Mouse (Mus musculus) neural tube, embryonic 10.5 days (tissue): Measurements from ENCODE around the gene Tmprss2.
A peak's percentile ranks its signal among the peaks of the same experiment; 100 is the strongest.

Experiments used
- DNase-seq: peaks from one replicate; pipeline ENCODE4 v3.0.0-alpha.2; 2017; ENCODE audit warnings: low spot score; ENCODE audit errors: extremely low spot score

The Tmprss2 gene

DNA sequence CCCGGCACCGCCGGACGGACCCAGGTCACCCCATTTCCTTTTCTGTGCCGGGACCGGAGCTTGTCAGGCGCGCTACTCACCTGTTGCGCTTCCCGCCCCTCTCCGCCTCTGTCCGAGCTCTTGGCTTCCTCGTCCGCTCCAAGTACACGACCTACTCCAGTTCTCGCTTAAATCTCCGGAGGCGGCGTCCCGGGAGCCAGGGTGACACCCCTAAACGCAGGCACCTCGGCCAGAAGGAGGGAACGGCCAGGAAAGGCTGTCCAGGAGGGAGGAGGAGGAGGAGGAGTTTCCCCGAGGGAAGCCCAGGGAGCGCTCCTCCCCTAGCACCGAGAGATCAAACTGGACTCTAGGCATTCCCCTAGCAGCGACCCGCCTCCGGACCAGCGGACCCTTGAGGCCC, at the start of gene Tmprss2:
TSS of gene Tmprss2 (minus strand) at position 257 of the 400 bp plus-strand sequence.
- no peak for DNase-seq

DNA sequence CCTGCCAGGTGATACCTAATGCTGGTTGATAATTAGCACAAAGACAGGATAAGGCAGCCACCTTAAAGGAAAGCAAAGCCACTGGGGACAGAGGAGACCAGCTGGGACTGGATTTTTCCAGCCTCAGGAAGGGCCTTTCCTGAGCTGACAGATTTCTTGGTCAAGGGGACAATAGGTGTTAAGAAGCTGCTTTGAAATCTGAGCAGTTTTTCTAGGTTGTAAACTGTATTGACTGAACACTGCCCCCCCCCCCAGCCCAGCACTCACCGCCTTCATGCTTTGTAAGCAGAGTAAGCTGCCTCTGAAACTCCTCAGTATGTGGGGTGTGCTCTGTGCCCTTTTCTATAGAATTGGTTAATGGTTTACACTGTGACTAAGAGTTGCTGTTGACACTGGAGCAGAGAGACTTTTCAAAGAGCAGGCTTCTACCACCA, 48.2 kb upstream of the Tmprss2 start:
- DNase-seq, result no peak

- no peak for DNase-seq
Measured at GRCm38 (mm10) chr16:97658481-97658880, 47.5 kb upstream of the Tmprss2 start.

DNA sequence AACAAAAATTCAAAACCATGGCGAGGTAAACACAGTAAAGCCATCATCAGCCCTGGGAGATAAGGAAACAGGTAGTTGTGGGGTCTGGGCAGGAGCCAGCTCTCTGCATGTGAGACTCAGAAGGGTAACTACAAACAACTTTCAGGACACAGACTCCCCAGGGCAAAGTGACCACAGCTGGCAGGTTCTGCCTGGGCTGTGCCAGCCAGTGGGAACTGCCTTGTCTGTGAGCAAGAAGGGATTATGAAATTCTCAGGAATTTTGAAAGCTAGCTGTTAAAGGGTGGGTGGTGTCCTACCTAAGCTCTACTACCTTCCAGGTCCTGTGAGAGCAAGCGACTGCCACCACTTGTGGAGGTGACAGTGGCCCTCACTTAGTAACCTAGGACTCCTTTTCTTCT, 44.8 kb upstream of the Tmprss2 start:
- no peak for DNase-seq

DNA sequence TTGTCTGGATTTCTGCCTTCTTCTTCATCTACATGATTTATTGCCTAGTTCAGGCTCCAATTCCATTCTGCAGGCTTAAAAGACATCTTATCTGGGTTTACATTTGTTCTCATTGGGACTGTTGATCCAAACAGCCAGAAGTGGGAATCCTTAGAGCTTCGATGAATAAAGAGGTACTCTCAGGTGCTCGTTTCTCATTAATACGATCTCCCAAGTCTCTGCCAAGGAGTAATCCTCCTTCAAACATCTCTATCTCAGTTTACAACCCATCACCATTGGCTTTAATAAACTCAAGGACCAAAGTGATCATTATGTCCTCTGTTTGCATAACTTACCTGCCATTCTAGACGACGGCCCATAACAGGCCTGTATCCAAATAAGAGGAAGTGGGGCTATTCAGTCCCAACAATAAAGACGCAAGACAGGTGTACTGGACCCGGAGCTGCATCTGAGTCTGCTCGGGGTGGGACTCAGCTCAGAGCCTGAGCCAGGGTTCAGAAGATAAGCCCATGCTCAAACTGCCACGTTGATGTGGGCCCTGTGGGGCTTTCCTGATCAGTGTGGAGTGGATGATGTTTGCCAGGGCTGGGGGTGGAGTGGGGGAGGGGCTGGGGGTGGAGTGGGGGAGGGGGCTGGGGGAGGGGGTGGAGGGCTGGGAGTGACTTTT, 38.7 kb upstream of the Tmprss2 start:
- no peak for DNase-seq

- DNase-seq, result no peak
Measured at GRCm38 (mm10) chr16:97644681-97645080, 33.7 kb upstream of the Tmprss2 start.

GRCm38 (mm10) chr16:97639630-97640029, 28.6 kb upstream of the Tmprss2 start:
- no peak for DNase-seq

- no peak for DNase-seq
Measured at GRCm38 (mm10) chr16:97632880-97633484, 22.0 kb upstream of the Tmprss2 start.

GRCm38 (mm10) chr16:97623166-97623565, 12.2 kb upstream of the Tmprss2 start:
- DNase-seq, result no peak

DNA sequence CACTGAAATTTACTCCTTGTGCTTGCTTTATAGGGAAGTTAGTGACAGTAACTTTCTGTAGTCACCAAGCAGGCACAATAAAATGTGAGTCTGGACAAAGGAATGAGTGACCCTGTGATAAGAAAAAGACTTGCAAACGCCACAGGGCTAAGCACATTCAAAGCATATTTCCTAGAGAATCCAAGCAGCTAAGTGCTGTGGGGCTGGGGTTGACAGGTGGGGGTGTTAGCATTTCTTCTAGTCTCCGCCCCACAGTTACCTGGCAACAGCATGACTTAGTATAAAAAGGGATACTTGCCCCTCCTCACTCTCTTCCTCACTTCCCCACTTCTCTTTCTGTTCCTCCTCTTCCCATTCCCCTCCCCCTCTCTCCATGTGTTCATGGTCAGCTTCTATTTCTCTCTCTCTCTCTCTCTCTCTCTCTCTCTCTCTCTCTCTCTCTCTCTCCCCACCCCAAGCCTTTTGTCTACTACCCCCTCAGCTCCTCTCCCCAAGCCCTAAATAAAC, 11.4 kb upstream of the Tmprss2 start:
- DNase-seq, result no peak

DNA sequence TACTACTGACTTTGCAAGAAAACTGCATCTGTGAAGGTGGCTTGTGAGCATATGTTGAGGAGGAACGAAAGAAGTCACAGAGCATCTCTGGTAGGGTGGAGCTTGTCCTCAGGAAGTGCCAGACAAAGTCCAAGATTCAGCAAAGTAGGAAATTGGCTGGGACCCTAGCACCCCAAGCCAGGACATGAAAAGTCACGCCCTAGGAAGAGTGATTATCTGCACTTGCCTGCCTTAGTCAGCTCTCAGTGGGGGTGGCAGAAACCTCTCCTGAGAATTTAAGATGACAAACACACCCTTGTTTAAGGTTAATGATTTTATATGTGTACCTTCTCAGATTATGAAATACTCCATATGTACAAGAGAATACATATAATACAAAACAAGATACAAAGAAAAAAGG, 7.3 kb upstream of the Tmprss2 start:
- no peak for DNase-seq

GRCm38 (mm10) chr16:97612009-97612408, 1.0 kb upstream of the Tmprss2 start:
- DNase-seq, result no peak

DNA sequence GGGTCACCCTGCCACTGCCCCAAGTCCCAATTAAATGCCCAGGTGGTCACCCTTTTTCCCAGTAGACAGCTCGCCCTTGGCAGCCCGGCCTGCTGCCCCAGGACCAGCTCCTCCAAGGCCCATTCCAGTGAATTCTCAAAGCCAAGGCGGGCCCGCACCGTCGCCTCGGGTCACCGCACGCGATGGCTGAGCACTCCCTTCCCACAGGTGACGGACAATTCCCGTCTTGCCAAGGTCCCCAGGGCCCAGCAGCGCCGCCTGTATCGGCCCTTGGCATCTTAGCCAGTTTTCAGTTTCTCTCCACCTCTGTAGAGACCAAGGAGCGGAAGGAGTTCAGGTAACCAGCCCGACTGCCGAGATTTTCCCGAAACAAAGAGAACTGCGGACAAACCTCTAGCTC, 749 bp downstream of the Tmprss2 start:
- no peak for DNase-seq

DNA sequence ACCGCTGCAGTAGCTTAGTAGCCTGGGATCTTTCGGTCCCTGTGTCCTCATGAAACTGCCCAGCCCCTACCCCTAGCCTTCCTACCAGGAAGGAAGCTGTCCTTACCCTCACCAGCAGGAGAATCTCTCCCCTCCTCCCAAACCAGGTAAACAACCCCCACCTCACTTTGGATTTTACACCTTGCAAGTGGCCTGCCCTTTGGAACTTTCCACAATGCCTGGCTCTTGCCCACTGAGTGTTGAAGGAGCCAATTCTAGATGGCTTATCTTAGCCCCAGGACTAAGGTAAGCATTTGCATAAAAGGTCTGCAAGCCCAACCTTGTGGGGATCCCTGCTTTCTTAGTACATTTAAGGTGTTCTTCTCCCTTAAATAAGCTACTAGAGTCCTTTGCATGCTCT, 1.3 kb downstream of the Tmprss2 start:
- no peak for DNase-seq

GRCm38 (mm10) chr16:97607956-97608355, 3.0 kb downstream of the Tmprss2 start:
- DNase-seq, result no peak

GRCm38 (mm10) chr16:97606829-97607228, 4.2 kb downstream of the Tmprss2 start:
- no peak for DNase-seq

GRCm38 (mm10) chr16:97605957-97606721, 4.9 kb downstream of the Tmprss2 start:
- no peak for DNase-seq

- no peak for DNase-seq
Measured at GRCm38 (mm10) chr16:97602256-97602655, 8.7 kb downstream of the Tmprss2 start.

- no peak for DNase-seq
Measured at GRCm38 (mm10) chr16:97600591-97600990, 10.4 kb downstream of the Tmprss2 start.

GRCm38 (mm10) chr16:97598046-97598445, 12.9 kb downstream of the Tmprss2 start:
- DNase-seq, result no peak

DNA sequence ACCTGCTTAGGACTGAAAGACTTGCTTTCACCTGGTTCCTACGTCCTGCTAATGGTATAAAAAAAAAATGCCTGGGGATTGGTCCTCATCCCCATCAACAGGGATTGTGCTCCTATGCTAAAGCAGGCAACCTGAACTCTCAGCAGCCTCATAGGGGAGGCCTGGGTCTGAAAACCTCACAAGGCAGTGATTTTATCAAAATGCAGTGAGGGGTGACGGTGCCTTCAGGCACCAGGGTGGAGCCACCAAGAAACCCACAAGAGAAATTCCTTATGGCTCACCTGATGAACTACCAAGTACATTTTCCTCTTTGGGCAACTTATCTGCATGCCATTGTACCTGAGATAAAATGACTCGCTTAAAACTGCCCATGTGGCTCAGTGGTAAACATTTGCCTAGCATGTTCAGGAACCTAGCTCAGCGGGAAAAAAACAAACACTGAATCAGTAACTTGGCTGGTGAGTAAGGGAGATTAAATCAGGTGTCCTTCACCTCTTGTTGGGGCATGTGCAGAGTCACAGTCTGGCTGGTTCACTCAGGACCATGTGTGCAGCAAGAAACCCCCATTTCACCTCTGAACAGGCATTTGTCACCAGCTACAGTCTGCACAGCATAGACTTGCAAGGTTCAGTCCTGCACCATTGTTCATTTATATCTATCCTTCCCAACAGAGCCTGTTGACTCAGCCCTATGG, 17.0 kb downstream of the Tmprss2 start:
- no peak for DNase-seq

GRCm38 (mm10) chr16:97593057-97593456, 17.9 kb downstream of the Tmprss2 start:
- peak; percentile 87 for DNase-seq
